Mouse (Mus musculus) CH12.LX (cell line): ENCODE data around the gene Greb1. TPM values are rescaled to one million over a fixed set of nuclear protein-coding genes. Genes with fewer than 3 reads are reported as not detected.

Source experiments
- DNase-seq: peaks from one replicate; pipeline ENCODE4 v3.0.0-alpha.2; 2013; ENCODE audit errors: extremely low read depth
- H3K27ac ChIP-seq: 2 replicates; pipeline ENCODE4 v1.5.1; 2012; ENCODE audit warnings: low read depth, mild to moderate bottlenecking, control low read depth, moderate library complexity; ENCODE audit not compliant: insufficient read depth
- H3K27me3 ChIP-seq: replicated peaks from 2 replicates; pipeline ENCODE3; 2012; ENCODE audit warnings: inconsistent platforms
- H3K36me3 ChIP-seq, 2 experiments: replicated peaks in 1 of 2; 2 replicates each; pipeline versions ENCODE3 to v1.6.1; 2012; ENCODE audit warnings: inconsistent platforms in 1 of 2, low read length in 1 of 2, mild to moderate bottlenecking in 1 of 2, mixed read lengths in 1 of 2, moderate library complexity in 1 of 2; ENCODE audit not compliant: control insufficient read depth in 1 of 2, insufficient read depth in 1 of 2
- H3K4me1 ChIP-seq, 2 experiments: 2 replicates each; pipeline ENCODE4 v1.6.1; 2012; ENCODE audit warnings: inconsistent platforms in 1 of 2, moderate library complexity in 1 of 2; ENCODE audit not compliant: insufficient read depth in 2 of 2, control insufficient read depth in 1 of 2
- H3K4me2 ChIP-seq: 2 replicates; pipeline ENCODE4 v1.6.1; 2012; ENCODE audit warnings: low read depth, mild to moderate bottlenecking, control low read depth; ENCODE audit not compliant: poor library complexity, insufficient read depth, severe bottlenecking
- H3K4me3 ChIP-seq, 3 experiments: fragments of 150-350 bp in 1 of 3; sonication (generic) in 1 of 3; replicated peaks in 1 of 3; 2 replicates each; pipeline versions ENCODE3 to v1.5.1; 2011 to 2012; ENCODE audit warnings: low read depth in 2 of 3, low read length in 2 of 3, mild to moderate bottlenecking in 2 of 3, moderate library complexity in 2 of 3, control low read depth in 1 of 3, improper control_type of control experiment in 1 of 3, inconsistent platforms in 1 of 3, mixed read lengths in 1 of 3; ENCODE audit not compliant: poor library complexity in 1 of 3
- H3K79me2 ChIP-seq: replicated peaks from 2 replicates; pipeline ENCODE4 v1.6.1; 2012; ENCODE audit warnings: mild to moderate bottlenecking, moderate library complexity; ENCODE audit not compliant: control insufficient read depth, poor library complexity, insufficient read depth, severe bottlenecking; ENCODE audit errors: extremely low read depth
- H3K9ac ChIP-seq: 2 replicates; pipeline ENCODE4 v1.6.1; 2012; ENCODE audit warnings: low read depth, mild to moderate bottlenecking, control low read depth, moderate library complexity; ENCODE audit not compliant: insufficient read depth
- H3K9me3 ChIP-seq: replicated peaks from 2 replicates; pipeline ENCODE3; 2012; ENCODE audit warnings: low read length, inconsistent platforms, mixed read lengths
- BHLHE40 ChIP-seq: IDR thresholded peaks from 2 replicates; pipeline ENCODE4 v1.6.1; 2011; ENCODE audit warnings: mild to moderate bottlenecking, low read depth, low read length, improper control_type of control experiment
- CHD1 ChIP-seq: IDR thresholded peaks from 2 replicates; pipeline ENCODE4 v1.6.1; 2012; ENCODE audit warnings: low read depth, low read length, improper control_type of control experiment, inconsistent platforms
- CTCF ChIP-seq, 2 experiments: IDR thresholded peaks in 1 of 2; conservative IDR thresholded peaks in 1 of 2; 2 replicates each; pipeline ENCODE4 v1.5.1; 2011 to 2012; ENCODE audit warnings: low read depth in 2 of 2, low read length in 2 of 2, improper control_type of control experiment in 1 of 2, inconsistent platforms in 1 of 2, mild to moderate bottlenecking in 1 of 2, moderate library complexity in 1 of 2
- EP300 ChIP-seq: IDR thresholded peaks from 2 replicates; pipeline ENCODE4 v1.6.1; 2011; ENCODE audit warnings: low read length, improper control_type of control experiment
- GABPA ChIP-seq: IDR thresholded peaks from 2 replicates; pipeline ENCODE4 v1.6.1; 2012; ENCODE audit warnings: low read depth, low read length, improper control_type of control experiment, inconsistent platforms; ENCODE audit not compliant: insufficient replicate concordance
- HCFC1 ChIP-seq: IDR thresholded peaks from 2 replicates; pipeline ENCODE4 v1.6.1; 2012; ENCODE audit warnings: low read depth, mild to moderate bottlenecking, inconsistent platforms, low read length, improper control_type of control experiment
- IRF4 ChIP-seq: IDR thresholded peaks from 2 replicates; pipeline ENCODE4 v1.6.1; 2014; ENCODE audit warnings: low read depth, mild to moderate bottlenecking, inconsistent platforms, low read length, improper control_type of control experiment
- JUND ChIP-seq: conservative IDR thresholded peaks from 2 replicates; pipeline ENCODE4 v1.6.1; 2011; ENCODE audit warnings: low read depth, low read length, improper control_type of control experiment
- KAT2A ChIP-seq: IDR thresholded peaks from 2 replicates; pipeline ENCODE4 v1.6.1; 2012; ENCODE audit warnings: low read length, improper control_type of control experiment, inconsistent platforms; ENCODE audit not compliant: insufficient replicate concordance
- MAX ChIP-seq: IDR thresholded peaks from 2 replicates; pipeline ENCODE4 v1.6.1; 2011; ENCODE audit warnings: low read length, improper control_type of control experiment
- MAZ ChIP-seq: IDR thresholded peaks from 2 replicates; pipeline ENCODE4 v1.6.1; 2012; ENCODE audit warnings: low read depth, mild to moderate bottlenecking, inconsistent platforms, low read length, improper control_type of control experiment, moderate library complexity
- MEF2A ChIP-seq: IDR thresholded peaks from 2 replicates; pipeline ENCODE4 v1.6.1; 2014; ENCODE audit warnings: low read depth, mild to moderate bottlenecking, inconsistent platforms, low read length, improper control_type of control experiment, borderline replicate concordance
- MXI1 ChIP-seq: IDR thresholded peaks from 2 replicates; pipeline ENCODE4 v1.6.1; 2011; ENCODE audit warnings: mild to moderate bottlenecking, low read depth, low read length, improper control_type of control experiment
- MYC ChIP-seq: IDR thresholded peaks from 2 replicates; pipeline ENCODE4 v1.6.1; 2011; ENCODE audit warnings: low read depth, mild to moderate bottlenecking, improper control_type of control experiment, low read length
- NRF1 ChIP-seq: IDR thresholded peaks from 2 replicates; pipeline ENCODE4 v1.6.1; 2014; ENCODE audit warnings: low read depth, mild to moderate bottlenecking, inconsistent platforms, low read length, improper control_type of control experiment, moderate library complexity
- POLR2A ChIP-seq: IDR thresholded peaks from 2 replicates; pipeline ENCODE4 v1.6.1; 2011; ENCODE audit warnings: low read depth, mild to moderate bottlenecking, improper control_type of control experiment, low read length
- POLR2AphosphoS2 ChIP-seq: IDR thresholded peaks from 2 replicates; pipeline ENCODE4 v1.6.1; 2011; ENCODE audit warnings: low read depth, low read length, improper control_type of control experiment
- RCOR1 ChIP-seq: conservative IDR thresholded peaks from 2 replicates; pipeline ENCODE4 v1.6.1; 2012; ENCODE audit warnings: low read depth, mild to moderate bottlenecking, inconsistent platforms, low read length, improper control_type of control experiment
- SIN3A ChIP-seq: IDR thresholded peaks from 2 replicates; pipeline ENCODE4 v1.6.1; 2012; ENCODE audit warnings: low read length, improper control_type of control experiment, inconsistent platforms
- USF1 ChIP-seq: IDR thresholded peaks from 2 replicates; pipeline ENCODE4 v1.6.1; 2014; ENCODE audit warnings: low read depth, mild to moderate bottlenecking, inconsistent platforms, low read length, improper control_type of control experiment
- USF2 ChIP-seq: conservative IDR thresholded peaks from 2 replicates; pipeline ENCODE4 v1.6.1; 2011; ENCODE audit warnings: low read depth, low read length, improper control_type of control experiment
- ZKSCAN1 ChIP-seq: IDR thresholded peaks from 2 replicates; pipeline ENCODE4 v1.6.1; 2012; ENCODE audit warnings: low read depth, inconsistent platforms, low read length, improper control_type of control experiment, borderline replicate concordance
- ZMIZ1 ChIP-seq: IDR thresholded peaks from 2 replicates; pipeline ENCODE4 v1.6.1; 2012; ENCODE audit warnings: low read depth, mild to moderate bottlenecking, inconsistent platforms, low read length, improper control_type of control experiment
- ZNF384 ChIP-seq: IDR thresholded peaks from 2 replicates; pipeline ENCODE4 v1.6.1; 2012; ENCODE audit warnings: low read depth, low read length, improper control_type of control experiment, inconsistent platforms
- dilution Hi-C: fragments of 300-500 bp; cut with MboI; formaldehyde crosslinking; loops from 2 replicates; pipeline ENCODE4 v1.14.3; 2020; ENCODE audit warnings: low sequenced_read_pairs; ENCODE audit not compliant: extremely low pct_unique_long_range_greater_than_20kb, extremely low pct_ligation_motif_present
- in situ Hi-C: fragments of 300-500 bp; cut with MboI; formaldehyde crosslinking; loops from 3 replicates; pipeline ENCODE4 v1.14.3; 2019; ENCODE audit warnings: low sequenced_read_pairs, low pct_ligation_motif_present, low pct_unique_long_range_greater_than_20kb, mixed read lengths
- polyA plus RNA-seq: library from polyadenylated mRNA; unstranded; fragments of >175 nt; gene quantifications from 2 replicates; pipeline ENCODE4 v1.2.1, GENCODE M21; 2012; ENCODE audit warnings: low read depth; ENCODE audit not compliant: insufficient read length
- total RNA-seq, 2 experiments: library from RNA; depleted of rRNA; stranded (reverse); fragments of 300-350 nt in 1 of 2; fragments of >200 nt in 1 of 2; gene quantifications; 2 replicates each; pipeline ENCODE4 v1.2.3; 2012 to 2014

Gene Greb1
- total and polyA plus RNA-seq, 3 experiments: not detected

DNA sequence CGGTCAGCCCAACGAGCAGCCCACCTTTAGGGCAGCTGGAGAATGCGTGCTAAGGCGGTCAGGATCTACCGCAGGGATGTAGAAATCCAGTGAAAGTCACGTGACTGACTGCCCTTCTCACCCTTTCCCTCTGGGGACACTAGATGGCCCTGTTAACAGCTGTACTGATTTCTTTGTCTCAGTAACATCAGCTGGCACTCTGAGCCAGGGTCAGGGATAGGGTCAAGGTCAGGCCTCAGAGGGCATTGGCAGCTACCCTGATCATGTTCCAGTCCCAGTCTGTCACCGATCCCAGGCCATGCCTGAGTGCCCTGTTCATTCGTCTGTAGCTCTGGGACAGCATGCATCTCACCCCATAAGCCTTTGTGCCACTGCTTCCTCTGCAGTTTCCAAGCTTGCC is 66.7 kb downstream of the Greb1 start:
- H3K27ac ChIP-seq: no peak overlapping the region
- in situ Hi-C loops: no loop called here
- H3K79me2 ChIP-seq: no peaks in the 10 kb centered on the region
- H3K36me3 ChIP-seq: no peaks in the 10 kb centered on the region
- H3K4me2 ChIP-seq: no peak overlapping the region
- dilution Hi-C loops: no loop called here
- peak; percentile 68 for TF ChIP-seq USF2
- TF ChIP-seq CTCF (conservative IDR thresholded peaks at IDR 0.05 in 1 of 2, IDR thresholded peaks at IDR 0.05 in 1 of 2; ENCODE audit: low read depth in 2 of 2, low read length in 2 of 2): peak in 1 of 2 experiments; percentile 22; a peak in 1 of 4 replicates
- TF ChIP-seq USF1: peak; percentile 69
- TF ChIP-seq GABPA: no peak
- 0 out of 2 replicates have a peak, but pooled peaks have one; percentile 13 for TF ChIP-seq BHLHE40
- no peak for TF ChIP-seq EP300
- H3K4me1 ChIP-seq: peaks cover 0 to 5% of the 10 kb centered on the region in 2 experiments; a peak in 2 of 4 replicates
- no peaks in the 10 kb centered on the region for H3K9me3 ChIP-seq
- no peak overlapping the region for H3K4me3 ChIP-seq
- H3K27me3 ChIP-seq: no peaks in the 10 kb centered on the region
- DNase-seq: no peak
- no peak overlapping the region for H3K9ac ChIP-seq

DNA sequence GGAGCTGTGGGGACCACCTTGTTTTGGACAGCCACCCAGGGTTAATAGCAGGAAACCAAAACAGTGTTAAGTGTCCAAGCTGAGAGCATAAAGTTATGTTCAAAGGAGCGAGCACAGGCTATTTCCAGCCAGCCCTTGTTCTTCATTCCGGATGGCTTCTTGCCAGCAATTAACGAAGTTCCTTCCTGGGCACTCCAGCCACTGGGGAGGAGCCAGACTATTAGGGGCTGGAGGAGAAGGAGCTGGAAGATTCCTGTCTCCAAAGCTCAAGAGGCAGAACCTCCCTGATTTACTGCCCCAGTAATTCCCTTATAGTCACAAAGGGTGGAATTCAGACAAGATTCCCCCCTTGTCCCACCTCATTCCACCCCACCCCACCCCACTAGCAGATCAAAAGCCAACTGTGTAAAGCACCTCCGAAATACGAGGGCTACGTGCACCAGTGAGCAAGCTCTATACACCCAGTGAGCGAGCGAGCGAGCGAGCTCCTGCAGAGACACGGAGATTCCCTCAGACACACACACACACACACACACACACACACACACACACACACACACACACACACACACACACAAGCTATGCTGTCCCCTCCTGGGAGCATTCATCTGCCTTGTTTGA is 69.5 kb downstream of the Greb1 start:
- dilution Hi-C loops: no loop called here

DNA sequence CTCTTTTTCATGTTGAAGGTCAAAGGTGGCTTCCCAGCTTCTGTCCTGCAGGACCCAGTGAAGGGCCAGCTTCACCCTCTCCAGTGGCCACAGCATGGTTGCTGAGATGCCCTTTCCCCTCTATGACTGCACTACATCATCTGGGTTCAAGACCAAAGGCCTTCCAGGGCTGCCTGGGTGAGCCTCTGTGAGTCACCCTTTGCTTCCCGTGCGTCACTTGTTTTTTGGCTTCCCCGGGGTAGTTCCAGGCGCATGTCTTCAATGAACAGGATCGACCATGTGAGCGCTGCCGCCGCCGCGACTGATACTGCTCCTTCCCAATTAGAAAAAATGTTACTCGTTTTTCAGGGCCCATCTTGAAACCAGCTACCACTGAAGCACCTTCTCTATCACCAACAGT is 70.5 kb downstream of the Greb1 start:
- dilution Hi-C loops: no loop called here
- H3K4me3 ChIP-seq: no peak overlapping the region

More for the DNA sequence above, 69.5 kb downstream of the Greb1 start:
- Histone ChIP-seq H3K9ac (no peak overlapping the region), H3K4me2 (no peak overlapping the region), H3K27me3 (no peaks in the 10 kb centered on the region), H3K36me3 (no peaks in the 10 kb centered on the region), H3K9me3 (no peaks in the 10 kb centered on the region), H3K79me2 (no peaks in the 10 kb centered on the region), H3K4me3 (no peak overlapping the region), H3K4me1 (peaks cover 0 to 5% of the 10 kb centered on the region in 2 experiments; a peak in 2 of 4 replicates), H3K27ac (no peak overlapping the region)
- DNase-seq: no peak
- in situ Hi-C loops: no loop called here
- TF ChIP-seq EP300 (no peak), SIN3A (no peak), HCFC1 (no peak), MEF2A (no peak), POLR2A (no peak), MYC (no peak), POLR2AphosphoS2 (no peak), MAX (no peak), CTCF (conservative IDR thresholded peaks at IDR 0.05 in 1 of 2, IDR thresholded peaks at IDR 0.05 in 1 of 2; ENCODE audit: low read depth in 2 of 2, low read length in 2 of 2) (no peak), ZMIZ1 (no peak), CHD1 (no peak), IRF4 (no peak), MXI1 (no peak), ZNF384 (no peak), USF2 (no peak), USF1 (no peak), JUND (no peak), NRF1 (no peak), RCOR1 (no peak)

More for the DNA sequence above, 70.5 kb downstream of the Greb1 start:
- Histone ChIP-seq H3K4me2 (no peak overlapping the region), H3K27ac (no peak overlapping the region)
- no peak for DNase-seq
- TF ChIP-seq EP300 (no peak), MAZ (no peak), ZKSCAN1 (no peak), MXI1 (no peak), KAT2A (no peak), JUND (no peak)
- TF ChIP-seq, all 38 proteins: peak for 0
- H3K79me2 ChIP-seq: no peaks in the 10 kb centered on the region
- no peak overlapping the region for H3K9ac ChIP-seq
- peaks cover 0 to 5% of the 10 kb centered on the region in 2 experiments; a peak in 2 of 4 replicates for H3K4me1 ChIP-seq
- H3K36me3 ChIP-seq: no peaks in the 10 kb centered on the region
- H3K27me3 ChIP-seq: no peaks in the 10 kb centered on the region
- in situ Hi-C loops: no loop called here
- H3K9me3 ChIP-seq: no peaks in the 10 kb centered on the region
